Mouse (Mus musculus): Measurements from ENCODE around the gene Lpar3. TPM values are rescaled to one million over a fixed set of nuclear protein-coding genes. Genes with fewer than 3 reads are reported as not detected.

Lpar3 gene
- not detected for total RNA-seq (2023)

DNA sequence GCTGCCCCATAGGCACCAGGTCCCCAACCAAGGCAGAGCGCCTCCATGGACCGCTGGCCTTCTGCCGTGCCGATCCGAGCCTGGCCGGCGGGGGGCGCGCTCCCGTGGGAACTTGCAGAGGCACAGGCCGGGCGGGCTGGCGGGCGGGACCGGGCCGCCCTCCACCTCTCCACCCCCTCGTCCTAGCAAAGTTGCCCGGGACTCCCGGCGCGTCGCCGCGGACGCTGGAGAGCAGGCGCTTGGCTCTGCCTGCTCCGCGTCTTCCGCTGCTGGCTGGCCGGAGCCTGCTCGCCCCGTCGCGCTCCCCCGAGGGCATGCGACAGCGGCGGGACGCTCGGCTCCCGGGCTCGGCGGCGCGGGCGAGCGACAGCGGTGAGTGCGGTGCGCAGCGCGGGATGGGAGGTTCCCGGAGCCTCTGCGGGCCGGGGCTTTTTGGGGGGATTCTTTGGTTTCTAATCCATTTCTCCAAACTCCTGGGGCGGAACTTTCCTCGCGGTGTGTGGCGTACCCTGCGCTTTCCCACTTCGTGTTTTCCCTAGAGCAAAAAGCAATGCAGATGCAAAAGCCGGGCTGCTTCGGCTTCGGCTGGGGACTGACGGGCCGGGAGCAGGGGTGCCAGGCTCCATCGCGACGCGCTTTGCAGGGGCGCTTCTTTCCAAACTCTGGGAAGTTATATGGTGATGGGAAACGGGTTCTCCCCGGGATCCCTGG is at the start of gene Lpar3:
Gene Lpar3, plus strand, starts transcription at position 188 of the 711 bp plus-strand sequence.

Other genes starting within 250 kb of the Lpar3 start
- gene Syde2, start 233.1 kb upstream of the Lpar3 start, total RNA-seq (2023), result 4.5 TPM
- gene Wdr63, start 112.8 kb upstream of the Lpar3 start, total RNA-seq (2023), result not detected
- gene Mcoln3, start 103.5 kb upstream of the Lpar3 start, total RNA-seq (2023), result 9.2 TPM
- 36.8 TPM for gene Mcoln2, start 71.1 kb upstream of the Lpar3 start, total RNA-seq (2023)
- gene Ssx2ip, start 183.7 kb downstream of the Lpar3 start, total RNA-seq (2023), result 4.4 TPM
- gene Ctbs, start 228.8 kb downstream of the Lpar3 start, total RNA-seq (2023), result 11.4 TPM

All from CD8-positive naive resting alpha-beta T cell, adult 57 days (primary cell).